Mouse (Mus musculus): ENCODE measurements at regions not wholly inside any gene's neighbourhood (a gene's known extent, or its start where the extent isn't known, plus 50 kb on each side); places are given as distances from the start of the nearest gene placed in this dataset.

DNA sequence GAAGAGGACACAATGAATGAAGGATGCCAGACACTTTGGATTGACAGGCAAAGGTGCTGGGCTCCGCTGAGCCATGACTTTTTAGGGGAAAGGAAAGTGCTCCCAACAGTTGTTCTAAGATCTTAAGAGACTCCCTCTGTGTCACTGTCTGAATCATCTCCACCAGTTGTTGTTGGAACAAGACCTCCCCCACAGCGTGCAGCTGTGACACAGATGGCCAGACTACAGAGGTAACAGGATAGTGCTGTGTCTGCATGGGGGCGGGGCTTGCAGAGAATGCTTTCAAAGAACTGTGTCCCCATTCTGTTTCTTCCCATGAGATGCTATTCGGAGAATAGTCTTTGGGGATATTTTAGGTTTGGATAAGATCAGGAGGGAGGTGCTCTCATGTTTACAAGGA lies 61.7 kb upstream of the Dpyd start:
- DNase-seq: no peak

- DNase-seq: no peak
Observed at GRCm38 (mm10) chr3:118507582-118508237, 54.2 kb upstream of the Dpyd start.

DNA sequence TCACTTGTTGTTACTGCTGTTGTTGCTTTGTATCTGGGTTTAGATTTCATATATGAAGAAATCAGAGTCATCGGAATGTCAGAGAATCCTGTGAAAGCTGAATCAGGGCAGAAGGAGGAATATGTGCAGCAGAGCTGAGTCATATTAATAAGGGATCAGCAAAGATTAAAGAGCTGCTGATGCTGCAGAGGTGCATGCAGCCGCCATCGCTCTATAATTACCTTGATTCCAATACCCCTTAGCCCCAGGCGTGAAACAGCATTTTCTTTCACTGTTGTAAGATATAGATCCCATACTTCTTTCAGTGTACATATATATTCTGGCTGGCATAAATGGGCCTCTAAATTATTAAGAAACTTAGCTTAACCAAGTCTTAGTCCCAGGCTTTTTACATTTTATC lies 51.1 kb upstream of the Dpyd start:
- DNase-seq: no peak

GRCm38 (mm10) chr3:118511969-118512368 lies 50.0 kb upstream of the Dpyd start:
- DNase-seq: no peak
